Mouse (Mus musculus): Measurements from ENCODE around the gene Lgmn.

- peak; percentile 38; the same call in 1 of the 2 replicates for TF ChIP-seq CTCF (IDR thresholded peaks at IDR 0.05; ENCODE audit: extremely low read depth, insufficient read depth, low read length)
- no peak for TF ChIP-seq POLR2A (IDR thresholded peaks at IDR 0.05; ENCODE audit: extremely low read depth, insufficient read depth, low read length)
These were observed 21.6 kb upstream of the Lgmn start for GRCm38 (mm10) chr12:102461177-102461576.

Data from cortical plate, adult 2 months (tissue).